Mouse (Mus musculus) liver, adult 10 weeks (tissue): ENCODE data around the gene Ddost. TPM values are rescaled to one million over a fixed set of nuclear protein-coding genes. Genes with fewer than 3 reads are reported as not detected.

Source experiments
- polyA plus RNA-seq: library from polyadenylated mRNA; stranded (reverse); fragments of 350-450 nt; fragmentation: Illumina TruSeq; extraction: RNeasy Lipid Tissue Mini Kit (QIAGEN cat#74804); gene quantifications from one replicate; pipeline ENCODE4 v1.2.3, GENCODE M21; 2014; ENCODE audit warnings: low read depth, low replicate concordance

Gene Ddost
- 17.6 TPM for polyA plus RNA-seq

DNA sequence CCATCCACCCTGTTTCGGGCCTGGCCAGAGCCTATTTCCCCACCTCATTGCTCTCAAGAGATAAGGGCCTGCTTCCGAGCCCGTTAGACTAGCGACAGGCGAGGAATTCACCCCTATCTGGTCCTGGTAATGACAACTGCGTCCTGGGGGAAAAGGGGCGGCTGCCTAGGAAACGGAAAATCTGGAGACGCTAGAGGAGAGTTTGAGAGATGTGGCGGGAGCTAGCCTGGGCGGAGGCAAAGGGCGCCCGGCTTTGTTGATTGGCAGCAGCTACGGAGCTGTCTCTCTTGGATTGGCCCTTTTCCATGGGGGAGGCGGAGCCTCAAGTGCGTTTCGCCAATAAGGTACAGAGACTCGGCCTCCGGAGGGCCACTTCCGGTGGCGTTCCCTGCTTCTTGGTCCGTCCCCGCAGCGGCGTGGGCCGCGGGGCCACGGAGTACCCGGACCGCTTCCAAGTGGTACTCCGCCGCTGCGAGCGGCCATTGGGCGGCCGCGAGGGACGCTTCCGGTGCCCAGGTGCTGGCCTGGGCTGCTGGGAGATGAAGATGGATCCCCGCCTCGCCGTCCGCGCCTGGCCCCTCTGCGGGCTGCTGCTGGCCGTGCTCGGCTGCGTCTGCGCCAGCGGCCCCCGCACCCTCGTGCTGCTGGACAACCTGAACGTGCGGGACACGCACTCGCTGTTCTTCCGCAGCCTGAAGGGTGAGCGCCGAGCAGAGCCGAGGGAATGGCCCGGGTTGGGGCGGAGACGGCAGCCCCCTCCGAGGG, at the start of gene Ddost:
Gene Ddost, plus strand, starts transcription at position 391 of the 765 bp plus-strand sequence.

DNA sequence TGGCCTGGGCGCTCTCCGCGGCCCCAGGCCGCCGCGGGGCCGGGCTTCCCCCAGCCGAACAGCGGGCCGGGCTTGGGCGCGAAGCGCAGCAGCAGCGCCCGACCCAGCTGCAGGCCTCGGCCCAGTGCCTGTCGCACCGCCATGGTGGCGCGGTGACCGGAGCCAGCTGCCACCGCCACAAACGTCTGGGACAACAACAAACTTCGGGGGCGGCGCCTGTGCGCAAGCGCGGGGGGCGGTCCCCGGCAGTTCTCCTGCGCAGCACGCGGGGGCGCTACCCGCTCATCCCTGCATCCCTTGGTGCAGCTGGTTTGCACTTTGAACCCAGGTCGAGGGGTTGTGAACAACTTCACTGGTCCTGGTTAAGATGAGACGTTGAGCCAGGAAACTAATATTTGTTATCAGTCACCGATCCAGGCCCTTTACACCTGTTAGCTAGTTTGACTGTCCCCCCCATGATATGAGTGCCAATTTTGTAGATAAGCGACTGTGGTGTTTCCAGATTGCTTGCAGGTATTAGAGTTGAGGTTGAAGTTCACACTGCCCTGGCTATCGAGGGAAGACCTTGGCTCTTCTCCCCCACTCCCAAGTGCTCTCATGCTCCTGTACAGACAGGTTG, 21.7 kb downstream of the Ddost start, which contains the start of gene Pink1:
Gene Pink1, minus strand, starts transcription at position 231 of the 619 bp plus-strand sequence.

Other genes starting within 250 kb of the Ddost start
- gene Hp1bp3, start 88.4 kb upstream of the Ddost start, polyA plus RNA-seq = 67.0 TPM
- not detected for gene Sh2d5, start 54.3 kb upstream of the Ddost start, polyA plus RNA-seq
- not detected for gene Kif17, start 54.3 kb upstream of the Ddost start, polyA plus RNA-seq
- gene Pink1, start 21.6 kb downstream of the Ddost start, polyA plus RNA-seq = 66.4 TPM
- 2.2 TPM for gene Cda, start 63.3 kb downstream of the Ddost start, polyA plus RNA-seq
- not detected for gene Fam43b, start 91.8 kb downstream of the Ddost start, polyA plus RNA-seq
- 3.7 TPM for gene Mul1, start 129.9 kb downstream of the Ddost start, polyA plus RNA-seq
- 34.1 TPM for gene Camk2n1, start 149.6 kb downstream of the Ddost start, polyA plus RNA-seq